Mouse (Mus musculus): ENCODE results near the gene Pspn.

Gene Pspn

DNA sequence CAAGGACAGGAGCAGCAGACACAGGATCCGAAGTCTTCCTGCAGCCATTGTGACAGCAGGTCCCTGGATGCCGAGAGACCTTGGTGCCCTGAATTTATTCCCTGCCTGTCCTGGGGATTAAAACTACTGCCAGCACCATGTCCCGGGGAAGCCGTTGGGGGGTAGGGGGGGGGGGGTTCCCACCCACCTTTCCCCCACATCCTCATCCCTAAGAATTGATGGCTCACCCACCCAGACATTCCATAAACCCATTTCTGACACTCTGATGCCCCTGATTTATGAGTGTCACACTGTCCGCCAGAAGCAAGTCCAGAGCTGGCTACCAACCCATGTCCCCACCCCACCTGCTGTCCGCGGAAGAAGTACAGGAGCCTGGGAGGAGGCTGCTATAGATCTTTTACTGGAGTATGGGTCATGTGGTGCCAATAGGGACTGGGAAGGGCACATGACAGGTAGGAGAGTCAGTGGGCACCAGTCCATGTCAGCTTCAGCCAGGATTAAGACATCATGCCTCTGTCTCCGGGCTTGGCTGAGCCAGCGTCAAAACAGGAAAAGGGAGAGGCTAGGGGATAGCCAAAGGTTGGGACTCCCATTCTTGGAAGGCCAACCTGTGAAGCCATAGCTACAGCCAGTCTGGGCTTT, at the start of gene Pspn:
TSS of gene Pspn (minus strand) at position 51 of the 642 bp plus-strand sequence.
- DNase-seq (ENCODE audit: low read depth, low spot score), result no peak

DNA sequence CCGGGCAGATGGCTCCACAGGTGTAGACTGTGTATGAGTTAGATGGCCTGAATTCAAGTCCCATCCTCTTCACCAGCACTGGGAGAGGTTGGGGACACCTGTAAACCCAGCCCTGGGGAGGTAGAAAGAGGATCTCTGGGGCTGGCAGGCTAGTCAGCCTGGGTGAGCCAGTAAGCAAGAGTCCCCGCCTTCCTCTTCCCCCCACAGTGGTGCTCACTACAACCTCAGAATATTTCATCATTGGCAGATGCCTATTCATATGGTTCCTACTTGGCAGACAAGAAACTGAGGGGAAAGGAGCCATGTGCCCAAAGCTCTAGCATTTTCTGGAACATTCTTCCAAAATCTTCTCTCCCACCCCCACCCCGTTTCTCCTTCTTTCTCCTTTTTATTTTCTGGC, 49.0 kb upstream of the Pspn start:
- no peak for DNase-seq (ENCODE audit: low read depth, low spot score)

DNA sequence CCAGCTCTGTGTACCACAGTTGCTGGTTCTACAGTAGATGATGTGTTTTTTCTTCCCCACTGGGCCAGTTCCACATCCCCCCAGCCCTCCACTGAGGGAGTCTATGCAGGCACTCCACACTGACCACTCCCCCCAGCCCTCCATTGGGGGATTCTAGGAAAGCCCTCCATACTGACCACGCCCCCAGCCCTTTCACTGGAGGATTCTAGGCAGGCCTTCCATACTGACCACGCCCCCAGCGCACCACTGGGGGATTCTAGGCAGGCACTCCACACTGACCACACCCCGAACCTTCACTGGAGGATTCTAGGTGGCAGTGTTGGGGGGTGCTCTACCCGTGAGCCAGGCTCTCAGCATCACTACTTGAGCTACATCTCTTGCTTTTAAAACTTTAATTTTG, 47.6 kb upstream of the Pspn start:
- DNase-seq (ENCODE audit: low read depth, low spot score), result no peak

DNA sequence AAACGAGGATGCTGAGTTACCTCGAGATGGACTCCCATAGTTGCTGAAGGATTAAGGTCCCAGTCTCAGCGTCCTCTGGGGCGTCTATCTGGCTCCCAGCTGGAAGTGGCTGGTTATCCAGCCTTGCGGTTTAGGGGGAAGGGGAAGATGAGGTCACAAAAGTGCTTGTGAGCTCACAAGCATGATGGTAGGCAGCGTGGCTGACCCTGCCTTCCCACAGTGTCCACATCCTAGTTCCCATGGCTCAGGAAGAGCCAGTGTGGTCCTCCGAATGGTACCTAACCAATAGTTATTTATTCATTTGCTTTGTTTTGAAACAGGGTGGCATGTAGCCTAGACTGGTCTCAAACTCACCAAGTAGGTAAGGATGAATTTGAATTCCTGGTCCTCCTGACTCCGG, 41.7 kb upstream of the Pspn start, which contains the start of gene Slc25a41:
TSS of gene Slc25a41 (minus strand) at position 101 of the 400 bp plus-strand sequence.
- no peak for DNase-seq (ENCODE audit: low read depth, low spot score)

DNA sequence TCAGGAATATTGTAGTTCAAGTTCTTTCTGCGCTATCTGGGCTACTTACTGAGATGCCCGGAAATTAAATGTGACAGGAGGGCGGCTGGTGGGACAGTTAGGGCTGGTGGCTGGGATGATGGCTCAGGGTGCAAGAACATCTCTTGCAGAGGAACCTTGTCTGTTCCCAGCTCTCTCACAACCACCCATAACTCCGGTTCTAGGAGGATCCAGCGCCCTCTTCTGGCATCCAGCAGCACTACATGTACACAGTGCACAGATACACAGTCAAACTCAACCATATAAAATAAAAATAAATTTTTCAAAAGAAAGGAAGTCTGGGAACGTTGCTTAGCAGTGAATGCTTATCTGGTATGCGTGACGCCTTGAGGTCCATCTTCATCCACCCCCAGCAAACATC, 39.2 kb upstream of the Pspn start:
- DNase-seq (ENCODE audit: low read depth, low spot score), result no peak

DNA sequence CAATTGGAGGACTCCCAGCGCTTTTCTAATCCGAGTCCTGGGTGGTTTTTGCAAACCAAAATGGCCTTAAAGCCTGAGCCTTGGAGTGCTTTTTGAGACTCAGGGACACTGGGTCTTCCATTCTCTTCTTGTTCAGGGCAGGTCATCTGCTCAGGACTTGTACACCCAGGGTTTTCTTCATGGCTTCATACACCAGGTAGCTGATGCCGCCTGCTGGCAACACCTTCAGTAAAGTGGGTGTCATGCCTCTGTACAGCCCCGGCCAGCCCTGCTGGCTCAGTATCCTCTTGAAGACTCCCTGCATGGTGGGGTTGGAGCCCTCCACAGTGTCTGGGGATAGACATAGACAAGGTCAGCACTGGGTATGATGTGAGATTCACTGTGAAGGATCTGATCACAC, 33.0 kb upstream of the Pspn start:
- DNase-seq (ENCODE audit: low read depth, low spot score), result no peak

DNA sequence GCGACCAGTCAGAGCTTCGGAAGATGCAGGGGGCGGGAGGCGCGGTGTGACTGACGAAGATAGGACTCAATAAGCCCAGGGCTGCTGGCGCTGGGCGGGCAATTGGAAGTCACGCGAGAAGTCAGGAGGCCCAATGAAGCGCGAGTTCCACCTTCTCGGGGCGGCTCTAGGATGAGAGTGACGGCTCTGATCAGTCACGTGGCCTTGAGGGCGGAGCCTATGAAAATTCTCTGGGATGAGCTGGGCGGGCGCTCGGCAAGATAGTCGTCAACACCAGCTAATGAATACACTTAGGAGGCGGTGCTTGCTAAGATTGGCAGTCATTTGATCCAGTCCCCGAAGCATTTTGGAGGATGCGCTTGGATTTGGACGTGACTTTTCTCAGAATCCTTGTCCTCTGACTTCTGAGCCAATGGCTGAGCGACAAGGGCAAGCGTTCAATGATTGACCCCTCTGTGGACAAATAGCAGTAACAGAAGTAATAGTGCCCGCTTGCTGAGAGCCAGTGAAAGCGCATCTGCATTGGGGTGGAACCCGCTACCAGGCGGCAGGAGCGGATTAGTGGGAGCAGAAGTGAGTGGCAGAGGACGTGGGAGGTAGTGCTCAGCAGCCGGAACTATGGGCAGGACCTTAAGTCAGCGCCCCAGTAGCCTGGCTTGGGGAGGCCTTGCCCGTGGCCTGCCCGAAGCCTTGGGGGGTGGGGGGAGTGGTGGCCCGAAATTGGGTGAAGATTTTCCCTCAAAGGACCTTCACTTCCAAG, 32.0 kb upstream of the Pspn start:
- peak; percentile 100 for DNase-seq (ENCODE audit: low read depth, low spot score)

DNA sequence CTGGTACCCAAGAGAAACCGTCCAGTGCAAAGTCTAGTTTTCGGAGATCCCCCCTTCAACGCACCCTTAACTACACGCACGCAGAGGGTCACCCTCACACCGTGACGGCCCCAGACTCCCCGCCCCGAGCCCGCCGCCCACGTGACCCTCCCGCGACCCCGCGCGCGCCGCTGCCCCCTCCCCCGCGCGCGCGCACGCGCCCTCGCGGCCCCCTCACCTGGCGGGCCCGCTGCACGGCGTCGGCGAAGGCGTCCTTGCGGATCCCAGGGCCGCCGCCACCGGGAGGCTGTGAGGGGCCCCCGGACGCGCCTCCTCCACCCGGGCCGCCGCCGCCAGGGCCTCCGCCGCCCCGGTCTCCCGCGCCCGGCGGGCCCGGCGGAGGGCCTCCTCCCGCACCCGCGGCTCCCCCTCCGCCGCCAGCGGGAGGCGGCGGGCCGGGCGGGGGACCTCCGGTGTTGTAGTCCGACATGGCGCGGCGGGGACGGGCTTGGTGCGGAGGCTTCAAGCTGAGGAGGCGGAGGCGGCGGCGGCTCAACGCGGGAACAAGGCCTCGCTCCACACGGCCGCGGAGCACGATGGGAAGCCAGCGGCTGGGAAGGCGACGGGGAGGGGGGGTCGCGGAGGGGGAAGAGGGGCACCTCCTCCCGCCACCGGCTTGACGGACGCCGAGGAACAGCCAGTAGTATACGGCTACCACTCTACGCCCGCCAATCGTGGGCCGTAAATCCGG, 31.3 kb upstream of the Pspn start, which contains the start of gene Khsrp:
TSS of gene Khsrp (minus strand) at position 592 of the 730 bp plus-strand sequence.
- no peak for DNase-seq (ENCODE audit: low read depth, low spot score)

DNA sequence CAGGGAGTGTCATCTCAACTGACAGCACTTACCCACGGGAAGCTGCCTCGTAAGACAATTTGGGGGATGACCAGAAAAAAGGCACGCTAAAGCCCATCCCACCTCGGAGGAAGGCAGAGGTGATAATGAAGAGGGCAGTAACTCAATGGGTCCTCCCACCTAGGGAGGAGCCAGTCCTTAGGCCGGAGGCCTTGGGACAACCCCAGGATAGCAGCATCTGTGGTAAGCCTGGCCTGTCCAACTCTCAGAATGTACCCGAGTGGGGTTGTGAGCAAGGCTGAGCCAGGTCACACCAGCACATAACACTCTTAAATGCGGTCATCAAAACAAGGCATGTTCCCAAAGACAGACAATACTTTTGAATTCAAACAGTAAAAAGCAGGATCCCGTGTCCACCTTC, 29.9 kb upstream of the Pspn start:
- DNase-seq (ENCODE audit: low read depth, low spot score), result no peak

DNA sequence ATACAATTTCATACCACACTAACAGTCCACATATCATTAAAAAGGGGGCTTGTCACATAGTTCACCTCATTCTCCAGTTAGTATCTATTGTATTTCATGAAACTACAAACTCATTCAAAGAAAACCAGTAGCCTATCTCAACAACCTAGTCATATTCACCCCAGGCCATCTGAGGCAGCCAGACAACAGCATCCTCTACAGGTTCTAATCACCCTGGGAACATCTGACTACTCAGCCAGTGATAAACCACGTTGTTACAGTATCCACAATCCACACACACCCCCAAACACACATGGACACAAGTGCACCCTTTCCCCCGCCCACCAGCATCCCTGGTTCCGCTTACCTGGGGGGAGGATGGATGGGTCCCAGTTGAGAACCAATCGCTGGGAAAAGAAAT, 27.7 kb upstream of the Pspn start:
- DNase-seq (ENCODE audit: low read depth, low spot score), result no peak

DNA sequence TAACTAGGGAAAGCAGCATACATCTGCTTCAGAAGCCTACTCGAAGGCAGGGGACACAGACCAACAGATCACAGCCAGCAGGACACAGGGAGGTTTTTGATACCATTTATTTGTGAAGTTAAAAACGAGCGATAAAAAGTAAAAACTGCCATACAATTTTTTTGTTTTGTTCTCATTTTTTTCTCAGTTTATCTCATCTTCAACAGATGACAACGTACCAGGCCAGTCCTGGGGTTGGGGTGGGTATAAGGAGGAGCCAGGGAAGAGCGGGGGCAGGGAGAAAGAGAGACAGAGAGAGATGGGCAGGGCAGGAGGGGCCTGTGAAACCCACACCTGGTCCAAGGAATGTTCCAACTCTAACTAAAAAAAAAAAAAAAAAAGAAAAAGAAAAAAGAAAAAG, 21.1 kb upstream of the Pspn start:
- DNase-seq (ENCODE audit: low read depth, low spot score), result no peak

DNA sequence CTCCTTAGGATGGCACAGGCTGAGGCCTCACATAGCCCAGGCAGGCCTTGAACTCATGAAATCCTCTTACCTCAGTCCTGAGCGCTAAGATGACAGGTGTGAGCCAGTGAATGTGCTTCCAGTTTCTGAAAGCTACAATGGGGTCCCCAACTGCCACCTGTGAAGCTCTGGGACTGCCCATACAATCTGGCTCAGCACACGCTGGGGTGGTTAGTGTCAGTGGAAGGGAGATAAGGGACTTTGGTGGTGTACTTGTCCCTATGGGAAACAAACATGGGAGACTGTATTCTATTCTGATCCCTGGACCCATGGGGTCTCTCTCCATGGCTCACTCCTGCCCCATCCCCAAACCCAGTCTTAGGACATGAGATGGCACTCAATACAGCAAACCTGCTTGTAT, 19.9 kb upstream of the Pspn start:
- no peak for DNase-seq (ENCODE audit: low read depth, low spot score)

DNA sequence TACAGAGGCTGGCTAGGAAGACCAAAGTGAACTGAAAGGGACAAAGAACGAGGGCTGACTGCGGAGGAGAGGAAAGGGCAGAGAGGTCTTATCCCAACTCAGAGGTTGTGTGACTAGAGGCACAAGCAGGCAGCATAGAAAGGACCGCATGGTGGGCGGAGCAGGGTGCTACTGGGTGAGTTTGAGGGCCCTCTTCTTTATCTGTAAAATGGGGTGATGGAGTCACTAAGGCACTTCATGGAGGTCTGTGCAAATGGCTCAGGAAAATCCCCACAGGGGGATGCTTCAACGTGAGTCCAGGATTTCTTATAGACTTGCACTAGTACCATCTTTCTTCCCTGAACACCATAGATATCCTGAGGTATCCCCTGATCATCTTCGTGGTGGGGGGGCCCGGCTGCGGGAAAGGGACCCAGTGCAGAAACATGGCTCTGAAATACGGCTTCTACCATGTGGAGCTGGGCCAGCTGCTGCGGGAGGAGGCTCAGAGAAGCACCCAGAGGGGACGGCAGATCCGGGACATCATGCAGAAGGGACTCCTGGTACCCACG, 12.5 kb upstream of the Pspn start:
- DNase-seq (ENCODE audit: low read depth, low spot score), result no peak

DNA sequence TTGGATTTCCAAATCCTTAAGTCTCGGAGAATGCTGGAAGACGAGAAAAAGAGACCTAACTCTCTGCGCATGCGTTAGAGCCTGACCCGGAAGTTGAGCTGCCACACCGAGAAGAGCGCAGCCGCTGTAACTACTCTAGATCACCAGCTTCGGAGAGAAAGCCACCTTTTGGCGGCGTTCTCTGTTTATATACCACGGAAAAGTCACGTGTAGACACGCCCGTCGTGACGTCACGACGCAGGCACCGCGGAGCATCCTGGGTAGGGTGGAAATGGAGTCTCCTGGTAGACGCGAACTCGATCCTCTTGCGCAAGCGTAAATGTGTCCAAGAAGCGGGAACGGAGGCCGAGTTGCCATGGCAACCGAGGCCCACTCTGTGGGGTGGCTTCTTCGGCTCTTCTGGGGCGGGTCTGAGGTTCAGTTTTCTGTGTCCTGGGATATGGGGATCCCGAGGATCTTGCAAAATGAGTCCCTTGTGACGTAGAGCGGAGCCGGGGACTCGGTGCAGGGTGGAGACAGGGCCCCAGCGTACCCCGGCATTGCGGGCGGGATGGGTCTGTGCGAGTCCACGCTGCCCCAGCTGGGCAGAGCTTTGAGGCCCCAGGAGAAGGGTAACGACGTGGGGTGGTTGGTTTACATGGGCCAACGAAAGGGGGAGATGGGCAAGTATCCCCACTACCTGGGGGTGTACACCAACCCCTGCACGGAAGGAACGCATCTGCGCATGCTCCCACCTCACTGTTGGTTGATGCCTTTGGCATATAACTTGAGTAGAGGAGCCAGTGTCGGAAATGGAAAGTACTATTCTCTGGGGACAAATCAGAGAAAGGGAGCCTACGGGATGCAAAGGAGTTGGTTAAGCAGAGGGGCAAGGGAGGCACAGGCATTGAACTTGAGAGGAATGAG, 11.7 kb upstream of the Pspn start, which contains the start of the genes Gtf2f1 and Gm17949:
TSS of gene Gtf2f1 (minus strand) at position 53 of the 906 bp plus-strand sequence.
TSS of gene Gm17949 (plus strand) at position 234 of the 906 bp plus-strand sequence.
- DNase-seq (ENCODE audit: low read depth, low spot score), result peak; percentile 98

DNA sequence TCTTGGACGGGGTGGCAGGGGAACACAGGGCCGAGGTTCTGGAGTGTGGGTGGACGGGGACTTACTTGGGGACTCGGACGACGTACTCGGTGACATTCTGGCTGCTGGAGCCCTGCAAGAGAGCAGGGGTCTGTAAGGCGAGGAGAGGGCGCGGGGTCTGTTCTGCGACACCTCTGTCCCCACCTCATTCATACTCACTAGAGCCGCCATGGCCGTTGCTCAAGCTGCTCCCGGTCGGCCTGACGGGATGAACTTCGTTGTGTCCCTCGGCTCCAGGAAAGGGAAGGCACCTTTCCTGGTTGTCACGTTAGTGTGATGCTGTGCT, 11.1 kb upstream of the Pspn start:
- no peak for DNase-seq (ENCODE audit: low read depth, low spot score)

DNA sequence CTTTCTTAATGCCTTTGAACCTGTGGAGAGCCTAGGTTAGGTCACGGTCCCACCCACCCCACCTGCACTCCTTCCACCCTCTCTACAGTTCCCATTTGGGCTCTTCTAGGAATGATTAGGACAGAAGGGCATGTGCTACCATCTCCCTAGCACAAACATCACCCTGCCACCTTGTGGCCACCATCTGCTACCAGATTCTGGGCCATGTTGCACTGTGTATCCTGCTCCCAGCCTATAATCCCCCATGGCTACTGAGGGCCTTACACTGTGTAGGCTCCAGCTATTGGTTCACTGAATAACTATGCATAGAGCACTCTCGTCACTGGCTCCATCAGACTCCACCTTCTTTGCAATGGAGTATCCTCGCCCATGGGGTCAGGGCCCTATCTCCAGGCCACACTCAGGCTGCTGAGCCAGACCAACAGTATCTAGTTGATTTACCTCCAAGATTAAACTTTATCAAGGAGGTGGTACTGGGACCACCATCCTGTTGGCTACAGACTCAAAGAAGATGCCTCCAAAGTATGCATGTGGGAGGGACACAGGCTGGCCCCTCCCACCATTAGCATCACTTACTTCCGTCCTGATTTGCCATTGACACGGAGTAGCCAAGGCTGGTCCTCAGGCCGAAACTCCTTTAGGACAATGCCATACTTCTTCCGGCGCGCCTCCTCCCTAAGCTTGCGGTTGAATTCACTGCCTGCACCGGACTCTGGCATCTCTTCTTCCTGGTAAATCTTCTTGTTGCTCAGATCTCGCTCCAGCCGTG, 7.5 kb upstream of the Pspn start:
- DNase-seq (ENCODE audit: low read depth, low spot score), result no peak

DNA sequence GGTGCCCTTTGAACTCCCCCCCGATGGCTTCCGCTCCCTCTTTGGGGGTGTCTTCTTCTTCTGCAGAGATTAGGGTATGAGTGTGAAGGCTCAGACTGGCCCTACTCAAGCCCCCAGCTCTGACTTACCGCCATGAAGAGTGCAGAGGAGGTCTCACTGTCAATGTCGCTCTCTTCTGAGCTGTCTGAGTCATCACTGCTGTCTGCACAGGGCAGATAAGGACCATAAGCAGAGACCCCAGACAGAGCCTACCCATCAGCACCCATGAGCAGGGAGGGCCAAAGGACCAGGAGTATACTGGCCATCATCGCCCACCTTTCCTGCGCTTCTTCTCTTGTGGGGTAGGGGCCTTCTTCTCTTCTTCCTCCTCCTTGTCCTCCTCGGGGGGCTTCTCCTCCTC, 4.2 kb upstream of the Pspn start:
- no peak for DNase-seq (ENCODE audit: low read depth, low spot score)

DNA sequence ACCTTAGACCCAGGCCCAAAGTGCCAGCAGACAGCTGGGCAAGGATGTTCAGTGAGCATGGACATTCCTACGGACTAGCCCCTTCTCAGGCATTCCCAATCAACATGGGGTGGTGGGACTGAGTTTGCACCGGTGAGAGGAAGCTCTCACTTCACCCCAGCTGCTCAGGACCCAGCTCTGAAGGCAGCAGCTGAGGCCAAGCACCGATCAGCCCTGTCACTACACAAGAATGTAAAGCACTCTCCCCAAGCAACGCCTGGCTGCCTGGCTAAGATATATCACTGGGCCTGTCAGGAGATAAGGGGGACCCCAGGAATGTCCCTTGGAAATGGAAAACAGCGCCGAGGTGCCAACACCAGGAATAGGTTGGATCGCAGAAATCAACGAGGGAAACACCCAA, 1.4 kb upstream of the Pspn start:
- no peak for DNase-seq (ENCODE audit: low read depth, low spot score)

DNA sequence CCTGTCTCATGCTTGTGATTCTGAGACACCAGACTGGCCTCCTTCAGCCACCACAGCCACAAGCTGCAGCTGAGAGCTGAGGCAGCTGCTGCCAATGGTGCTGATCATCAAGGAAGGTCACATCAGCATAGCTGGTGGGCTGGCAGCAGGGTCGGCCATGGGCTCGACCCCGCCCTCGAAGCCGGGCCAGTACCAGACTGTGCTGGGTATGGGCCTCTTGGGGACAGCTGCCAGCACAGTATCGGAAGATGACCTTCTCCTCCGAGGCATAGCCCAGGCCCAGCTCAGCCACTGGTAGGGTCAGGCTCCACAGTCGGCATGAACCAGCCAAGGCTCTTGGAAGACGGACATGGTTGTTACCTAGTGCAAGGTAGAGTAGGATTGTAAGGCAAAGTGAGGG, 404 bp downstream of the Pspn start:
- DNase-seq (ENCODE audit: low read depth, low spot score), result no peak

DNA sequence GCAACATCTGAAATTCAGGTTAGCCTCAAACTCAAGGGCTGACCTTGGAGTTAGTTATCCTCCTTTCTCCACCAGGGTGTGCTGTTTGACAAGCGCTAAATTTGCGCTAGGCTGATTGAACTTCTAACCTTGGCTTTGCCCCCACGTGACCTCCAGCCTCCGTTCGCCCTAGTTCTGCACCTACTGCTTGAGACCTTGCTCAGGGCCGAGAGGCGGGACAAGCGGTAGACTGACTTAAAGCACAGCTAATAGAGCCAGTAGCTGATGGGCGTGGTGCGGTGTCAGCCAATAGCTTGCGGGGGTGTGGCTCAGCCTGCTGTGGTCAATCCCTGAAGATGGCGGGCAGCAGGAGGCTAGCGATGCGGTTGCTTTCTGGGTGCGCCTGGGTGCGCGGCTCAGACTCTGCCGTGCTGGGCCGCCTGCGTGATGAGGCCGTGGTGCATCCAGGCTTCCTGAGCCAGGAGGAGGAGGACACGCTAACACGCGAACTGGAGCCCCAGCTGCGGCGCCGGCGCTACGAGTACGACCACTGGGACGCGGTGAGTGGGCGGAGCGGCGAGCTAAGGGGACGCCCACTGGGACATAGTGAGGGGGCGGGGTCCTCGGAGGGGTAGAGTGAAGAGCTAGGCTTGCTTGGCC, 2.7 kb downstream of the Pspn start, which contains the start of gene Alkbh7:
TSS of gene Alkbh7 (plus strand) at position 311 of the 639 bp plus-strand sequence.
- peak; percentile 97 for DNase-seq (ENCODE audit: low read depth, low spot score)

Data from retina, adult 2 months (tissue).